Mouse (Mus musculus) forebrain, postnatal 0 days (tissue): ENCODE measurements at regions not wholly inside any gene's neighbourhood (a gene's known extent, or its start where the extent isn't known, plus 50 kb on each side); places are given as distances from the start of the nearest gene placed in this dataset.
"Not testable (repeated sequence)": the region's sequence is repeated elsewhere in the genome, so short reads cannot be mapped to it uniquely, and the experiment has no call there.

Experiments
- ATAC-seq: fragments of 200-750 bp; cut with Nextera tagmentation; 2 replicates; pipeline ENCODE4 v1.8.0; 2017; ENCODE audit warnings: mild to moderate bottlenecking, moderate library complexity
- DNase-seq: peaks from one replicate; pipeline ENCODE4 v3.0.0-alpha.2; 2015
- H3K27ac ChIP-seq: fragments of 300-500 bp; sonication (generic); 2 replicates; pipeline ENCODE4 v1.5.1; 2014; ENCODE audit warnings: low read depth, mild to moderate bottlenecking, antibody characterized with exemption, low read length, moderate library complexity, mixed read lengths
- H3K27me3 ChIP-seq: fragments of 300-500 bp; sonication (generic); 2 replicates; pipeline ENCODE4 v1.6.1; 2014; ENCODE audit warnings: mild to moderate bottlenecking, low read length, mixed read lengths; ENCODE audit not compliant: insufficient read depth
- H3K36me3 ChIP-seq: fragments of 300-500 bp; sonication (generic); 2 replicates; pipeline ENCODE4 v1.6.1; 2014; ENCODE audit warnings: mild to moderate bottlenecking, moderate library complexity; ENCODE audit not compliant: insufficient read depth
- H3K4me1 ChIP-seq: fragments of 300-500 bp; sonication (generic); 2 replicates; pipeline ENCODE4 v1.6.1; 2014; ENCODE audit warnings: antibody characterized with exemption; ENCODE audit not compliant: insufficient read depth
- H3K4me2 ChIP-seq: fragments of 300-500 bp; sonication (generic); 2 replicates; pipeline ENCODE4 v1.6.1; 2014; ENCODE audit warnings: low read depth, mild to moderate bottlenecking, moderate library complexity
- H3K4me3 ChIP-seq: fragments of 300-500 bp; sonication (generic); 2 replicates; pipeline ENCODE4 v1.5.1; 2014; ENCODE audit warnings: low read depth, low read length, mixed read lengths
- H3K9ac ChIP-seq: fragments of 300-500 bp; sonication (generic); 2 replicates; pipeline ENCODE4 v1.6.1; 2014; ENCODE audit warnings: mild to moderate bottlenecking
- H3K9me3 ChIP-seq: fragments of 300-500 bp; sonication (generic); 2 replicates; pipeline ENCODE4 v1.6.1; 2016; ENCODE audit warnings: low read length
- CTCF ChIP-seq: sonication (generic); IDR thresholded peaks from 2 replicates; pipeline ENCODE4 v1.5.1; 2016; ENCODE audit warnings: antibody characterized with exemption, control low read depth, low read depth
- WGBS: fragments of 180-500 bp; shearing (Covaris S2); extraction: QIAGEN DNeasy Blood & Tissue Kit; methylation state at CpG from one replicate; pipeline ENCODE4 v1.1.7; 2014; 5-methylcytosine and 5-hydroxymethylcytosine counted together

GRCm38 (mm10) chr7:137685320-137685719 lies 247.9 kb downstream of the Glrx3 start:
- no peak overlapping the region for H3K27ac ChIP-seq
- WGBS = 75% methylated on average over 6 of the region's 6 CpGs
- no peaks in the 10 kb centered on the region for H3K36me3 ChIP-seq
- DNase-seq = no peak
- no peaks in the 10 kb centered on the region for H3K27me3 ChIP-seq
- H3K9ac ChIP-seq = no peak overlapping the region
- H3K4me3 ChIP-seq = no peak overlapping the region
- ATAC-seq = no peak
- no peak overlapping the region for H3K4me2 ChIP-seq
- H3K4me1 ChIP-seq = no peaks in the 10 kb centered on the region
- no peaks in the 10 kb centered on the region for H3K9me3 ChIP-seq
- TF ChIP-seq CTCF = no peak

- Histone ChIP-seq H3K4me1 (no peaks in the 10 kb centered on the region; the same call in 1 of the 2 replicates), H3K36me3 (no peaks in the 10 kb centered on the region), H3K4me3 (no peak overlapping the region), H3K9ac (no peak overlapping the region), H3K4me2 (no peak overlapping the region), H3K27me3 (no peaks in the 10 kb centered on the region), H3K27ac (no peak overlapping the region), H3K9me3 (no peaks in the 10 kb centered on the region)
- WGBS = 81% methylated on average over 5 of the region's 5 CpGs
- TF ChIP-seq CTCF = no peak
- no peak for ATAC-seq
- no peak for DNase-seq
Measured at GRCm38 (mm10) chr7:137696831-137697230, 259.4 kb downstream of the Glrx3 start.

GRCm38 (mm10) chr7:137698501-137698900 lies 261.1 kb downstream of the Glrx3 start:
- not testable (repeated sequence) for H3K27me3 ChIP-seq, H3K9ac ChIP-seq, H3K4me3 ChIP-seq, DNase-seq, H3K36me3 ChIP-seq, H3K4me2 ChIP-seq, H3K4me1 ChIP-seq, H3K27ac ChIP-seq, H3K9me3 ChIP-seq, ATAC-seq
- 94% methylated on average over 6 of the region's 6 CpGs for WGBS

GRCm38 (mm10) chr7:137712862-137713261 lies 275.4 kb downstream of the Glrx3 start:
- Histone ChIP-seq H3K27ac (no peak overlapping the region), H3K4me1 (peaks cover 15% of the 10 kb centered on the region; the same call in 1 of the 2 replicates), H3K9me3 (no peaks in the 10 kb centered on the region), H3K27me3 (peaks cover 3% of the 10 kb centered on the region), H3K36me3 (no peaks in the 10 kb centered on the region), H3K4me2 (no peak overlapping the region), H3K9ac (no peak overlapping the region), H3K4me3 (no peak overlapping the region)
- no peak for TF ChIP-seq CTCF
- DNase-seq (no peak), ATAC-seq (no peak)
- 65% methylated on average over 9 of the region's 9 CpGs for WGBS

- Histone ChIP-seq H3K9me3 (no peaks in the 10 kb centered on the region), H3K4me2 (no peak overlapping the region), H3K4me3 (no peak overlapping the region), H3K36me3 (no peaks in the 10 kb centered on the region), H3K9ac (no peak overlapping the region), H3K27me3 (peaks cover 3% of the 10 kb centered on the region), H3K27ac (no peak overlapping the region), H3K4me1 (peaks cover 15% of the 10 kb centered on the region; the same call in 1 of the 2 replicates)
- WGBS = 54% methylated on average over 3 of the region's 3 CpGs
- DNase-seq (no peak), ATAC-seq (no peak)
- no peak for TF ChIP-seq CTCF
Measured at GRCm38 (mm10) chr7:137713856-137714255, 276.4 kb downstream of the Glrx3 start.

GRCm38 (mm10) chr7:137714318-137714962 lies 277.0 kb downstream of the Glrx3 start:
- Histone ChIP-seq H3K36me3 (no peaks in the 10 kb centered on the region), H3K4me3 (no peak overlapping the region), H3K27ac (no peak overlapping the region), H3K9me3 (no peaks in the 10 kb centered on the region), H3K27me3 (peaks cover 3% of the 10 kb centered on the region), H3K9ac (no peak overlapping the region), H3K4me1 (peaks cover 15% of the 10 kb centered on the region; the same call in 1 of the 2 replicates), H3K4me2 (no peak overlapping the region)
- peak; percentile 56 for DNase-seq
- 31% methylated on average over 12 of the region's 12 CpGs for WGBS
- peak; percentile 43; the same call in 1 of the 2 replicates for ATAC-seq
- no peak for TF ChIP-seq CTCF

- H3K4me2 ChIP-seq = no peak overlapping the region
- no peaks in the 10 kb centered on the region for H3K36me3 ChIP-seq
- no peaks in the 10 kb centered on the region for H3K9me3 ChIP-seq
- H3K27ac ChIP-seq = no peak overlapping the region
- no peak overlapping the region for H3K9ac ChIP-seq
- ATAC-seq = peak; percentile 55; the same call in 1 of the 2 replicates
- peaks cover 15% of the 10 kb centered on the region; the same call in 1 of the 2 replicates for H3K4me1 ChIP-seq
- TF ChIP-seq CTCF = no peak
- 44% methylated on average over 6 of the region's 6 CpGs for WGBS
- DNase-seq = peak; percentile 53
- no peak overlapping the region for H3K4me3 ChIP-seq
- H3K27me3 ChIP-seq = no peaks in the 10 kb centered on the region; the same call in 1 of the 2 replicates
Measured at GRCm38 (mm10) chr7:137715126-137715900, 277.9 kb downstream of the Glrx3 start.
